Mouse (Mus musculus) heart, adult 2 months (tissue): ENCODE results near the gene Frmd7.

Experiments used
- CTCF ChIP-seq: fragments of 200-600 bp; IDR thresholded peaks from 2 replicates; pipeline ENCODE4 v1.8.1; 2022; ENCODE audit warnings: antibody characterized with exemption, mild to moderate bottlenecking, moderate library complexity
- POLR2A ChIP-seq: fragments of 200-500 bp; IDR thresholded peaks from 2 replicates; pipeline ENCODE4 v1.6.1; 2011; ENCODE audit warnings: mild to moderate bottlenecking, low read depth, low read length, control low read depth; ENCODE audit not compliant: insufficient read depth

DNA sequence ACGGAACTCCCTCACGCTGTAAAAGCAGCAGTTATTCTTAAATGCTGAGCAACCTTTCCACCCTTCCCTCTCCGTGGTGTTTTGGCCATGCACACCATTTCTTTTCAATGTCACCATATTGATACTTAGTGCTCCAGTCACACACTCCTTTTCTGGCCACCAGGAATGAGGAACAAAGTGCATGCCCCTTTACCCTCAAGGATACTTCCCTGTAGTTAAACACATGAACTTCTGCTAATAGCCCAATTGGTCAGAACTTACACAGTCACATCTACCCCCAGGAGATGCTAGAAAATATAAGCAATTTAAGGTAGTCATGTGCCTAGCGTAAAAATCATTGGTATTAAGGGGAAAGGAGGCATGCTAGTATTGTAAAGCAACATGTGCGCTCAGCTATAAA is 27.4 kb upstream of the Frmd7 start:
- no peak for TF ChIP-seq CTCF
- no peak for TF ChIP-seq POLR2A
